ENCODE assay signal across 8 mouse cellular contexts in genomic region chr5:115631505-115632357, GRCm38 (mm10). TPM values are rescaled to one million over a fixed set of nuclear protein-coding genes. Genes with fewer than 3 reads are reported as not detected.
DNase-seq lines count a peak whose midpoint lies in the region; ATAC-seq and TF ChIP-seq lines count a peak whose summit lies in the region.

TSS of gene Rab35 (plus strand) at chr5:115631908.

- peak; percentile 93 for DNase-seq in G1E (ENCODE audit: low spot score)
- DNase-seq in cerebellum, adult 18-20 months, result peak; percentile 93 to 98
- DNase-seq in forebrain, postnatal 0 days, result peak; percentile 98
- peak; percentile 96 for DNase-seq in heart, postnatal 4 days
- DNase-seq in layer of hippocampus, adult 8-10 months (ENCODE audit: low spot score in 2 of 2), result peak; percentile 86
- DNase-seq in ovary, adult 18-20 months (ENCODE audit: low spot score), result peak; percentile 95
- DNase-seq in thymus, postnatal 0 days (ENCODE audit: low spot score), result peak; percentile 96

- no peak for TF ChIP-seq CTCF in G1E (IDR thresholded peaks at IDR 0.05; ENCODE audit: low read depth, low read length)
- peak; percentile 39; the same call in 1 of the 2 replicates for TF ChIP-seq CTCF in forebrain, postnatal 0 days (IDR thresholded peaks at IDR 0.05; ENCODE audit: low read depth)

- H3K27me3 ChIP-seq in G1E (ENCODE audit: insufficient read depth, low read length), result no peaks in the 10 kb centered on the region
- H3K27me3 ChIP-seq in forebrain, postnatal 0 days (ENCODE audit: insufficient read depth, low read length), result no peaks in the 10 kb centered on the region
- H3K27me3 ChIP-seq in lung, embryonic 15.5 days, result no peaks in the 10 kb centered on the region

- H3K36me3 ChIP-seq in G1E (replicated peaks), result peaks cover 50% of the 10 kb centered on the region
- H3K36me3 ChIP-seq in forebrain, postnatal 0 days (ENCODE audit: insufficient read depth), result no peaks in the 10 kb centered on the region
- peaks cover 4% of the 10 kb centered on the region; the same call in 1 of the 2 replicates for H3K36me3 ChIP-seq in lung, embryonic 15.5 days

- peak within 1 kb of the TSS; percentile 82 for H3K4me2 ChIP-seq in forebrain, postnatal 0 days (ENCODE audit: low read depth)
- H3K4me2 ChIP-seq in lung, embryonic 15.5 days, result peak within 1 kb of the TSS; percentile 86

- peak within 1 kb of the TSS; percentile 90 for H3K9ac ChIP-seq in forebrain, postnatal 0 days
- H3K9ac ChIP-seq in lung, embryonic 15.5 days, result peak within 1 kb of the TSS; percentile 90

- WGBS in forebrain, postnatal 0 days, result under 1% methylated on average over 48 of the region's 125 CpGs
- under 1% methylated on average over 69 of the region's 125 CpGs for WGBS in lung, embryonic 15.5 days

- no peaks in the 10 kb centered on the region for H3K9me3 ChIP-seq in G1E (replicated peaks)
- no peaks in the 10 kb centered on the region for H3K9me3 ChIP-seq in forebrain, postnatal 0 days (ENCODE audit: low read length)
- no peaks in the 10 kb centered on the region for H3K9me3 ChIP-seq in lung, embryonic 15.5 days

- peak within 1 kb of the TSS; percentile 91 for H3K27ac ChIP-seq in forebrain, postnatal 0 days (ENCODE audit: low read depth, low read length)
- peak within 1 kb of the TSS; percentile 83 for H3K27ac ChIP-seq in lung, embryonic 15.5 days

- peak; percentile 47 for ATAC-seq in G1E (ENCODE audit: extremely low read depth, insufficient number of reproducible peaks, low FRiP score, poor library complexity, severe bottlenecking)
- peak; percentile 92 for ATAC-seq in forebrain, postnatal 0 days
- peak; percentile 90 for ATAC-seq in lung, embryonic 15.5 days (ENCODE audit: borderline replicate concordance, extremely low read depth, low FRiP score, low TSS enrichment)

- H3K4me1 ChIP-seq in G1E (ENCODE audit: insufficient read depth, low read depth, low read length), result peaks cover 81% of the 10 kb centered on the region
- H3K4me1 ChIP-seq in forebrain, postnatal 0 days (ENCODE audit: insufficient read depth), result peaks cover 16% of the 10 kb centered on the region
- peaks cover 33% of the 10 kb centered on the region for H3K4me1 ChIP-seq in lung, embryonic 15.5 days

- H3K4me3 ChIP-seq in G1E (ENCODE audit: low read depth, low read length), result peak within 1 kb of the TSS; percentile 94
- H3K4me3 ChIP-seq in forebrain, postnatal 0 days (ENCODE audit: low read depth, low read length), result peak within 1 kb of the TSS; percentile 97
- peak within 1 kb of the TSS; percentile 87 for H3K4me3 ChIP-seq in lung, embryonic 15.5 days

RNA-seq across cellular contexts. Expression of gene Rab35, which starts in this region (rescaled TPM):
- total RNA-seq in G1E (2014; fragmentation: Nextera tagmentation) (62.2 and 63.3 TPM in 2 replicates), G1E (2017) (69.1 and 78.2 TPM in 2 replicates)
- 74.5 and 88.3 TPM in 2 replicates for polyA plus RNA-seq in G1E (2012)
- total RNA-seq in forebrain, postnatal 0 days (2014; rRNA removed), result 87.7 and 92.5 TPM in 2 replicates
- 22.0 and 24.7 TPM in 2 replicates for polyA plus RNA-seq in forebrain, postnatal 0 days (2015; fragmentation: Nextera tagmentation; extraction: Ambion mirVana)
- total RNA-seq in heart, postnatal 4 days (2021), result 10 to 100 TPM; 56.8 to 58.2 TPM
- total RNA-seq in layer of hippocampus, adult 8-10 months (2022), result 100 to 1,000 TPM in 1 of 4 experiments, 10 to 100 TPM in 3; 81.0 to 102 (median 87.9) TPM
- 14.7 and 17.5 TPM in 2 replicates for polyA plus RNA-seq in lung, embryonic 15.5 days (2015; fragmentation: Nextera tagmentation; extraction: Ambion mirVana)
- polyA plus RNA-seq in thymus, postnatal 0 days (2015; fragmentation: Nextera tagmentation; extraction: Ambion mirVana), result 22.1 and 23.3 TPM in 2 replicates

Comparison
In these comparisons a context has a peak if more than half of its experiments do, and no peak if none do; other contexts are left out.
1. Peak in every context shown above with its lines: DNase-seq, ATAC-seq, H3K4me3 ChIP-seq and H3K27ac ChIP-seq.